Mouse (Mus musculus) left cerebral cortex, postnatal 36 days (tissue): ENCODE measurements around the gene Hist1h3e. TPM values are rescaled to one million over a fixed set of nuclear protein-coding genes. Genes with fewer than 3 reads are reported as not detected.
A peak's percentile ranks its signal among the peaks of the same experiment; 100 is the strongest.
"Not testable (repeated sequence)": the region's sequence is repeated elsewhere in the genome, so short reads cannot be mapped to it uniquely, and the experiment has no call there.

Experiments used
- DNase-seq, 2 experiments: peaks; one replicate each; pipeline ENCODE4 v3.0.0; 2021 to 2022; ENCODE audit warnings: low spot score in 2 of 2, mixed read lengths in 1 of 2
- intact Hi-C: fragments of 180-260 bp; cut with DNase I; formaldehyde crosslinking; loops from one replicate; pipeline ENCODE4 v1.15.1; 2025
- total RNA-seq, 2 experiments: library from RNA; stranded (reverse); gene quantifications; 2 replicates each; pipeline ENCODE4 v1.2.3; 2021

The Hist1h3e gene
- total RNA-seq, 2 experiments from 2014 or later = 46.6 to 51.6 TPM

DNA sequence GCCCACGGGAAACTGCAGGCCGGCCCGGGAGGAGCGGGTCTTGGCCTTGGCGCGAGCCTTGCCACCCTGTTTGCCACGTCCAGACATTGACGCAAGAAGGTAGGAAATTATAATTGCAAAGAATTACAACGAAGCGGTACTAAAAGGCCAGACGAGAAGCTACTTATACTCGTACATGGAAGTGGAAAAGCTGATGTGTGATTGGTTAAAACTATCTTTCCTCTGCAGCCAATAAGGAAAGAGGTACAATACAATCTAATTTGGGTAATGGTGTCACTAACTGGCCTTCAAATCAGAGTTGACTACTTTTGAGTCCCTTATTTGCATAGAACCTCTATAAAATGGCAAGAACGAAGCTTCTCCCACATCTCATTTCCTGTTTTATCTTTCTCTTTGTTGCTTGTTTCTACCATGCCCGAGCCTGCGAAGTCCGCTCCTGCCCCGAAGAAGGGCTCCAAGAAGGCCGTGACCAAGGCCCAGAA lies 8.9 kb upstream of the Hist1h3e start, which contains the start of the genes Hist1h2ae and Hist1h2bg:
Gene Hist1h2ae (minus strand): TSS at position 199 of the 482 bp plus-strand sequence.
Gene Hist1h2bg (plus strand): TSS at position 375 of the 482 bp plus-strand sequence.
- intact Hi-C loops = no loop called here
- peak; percentile 62 to 81 for DNase-seq

DNA sequence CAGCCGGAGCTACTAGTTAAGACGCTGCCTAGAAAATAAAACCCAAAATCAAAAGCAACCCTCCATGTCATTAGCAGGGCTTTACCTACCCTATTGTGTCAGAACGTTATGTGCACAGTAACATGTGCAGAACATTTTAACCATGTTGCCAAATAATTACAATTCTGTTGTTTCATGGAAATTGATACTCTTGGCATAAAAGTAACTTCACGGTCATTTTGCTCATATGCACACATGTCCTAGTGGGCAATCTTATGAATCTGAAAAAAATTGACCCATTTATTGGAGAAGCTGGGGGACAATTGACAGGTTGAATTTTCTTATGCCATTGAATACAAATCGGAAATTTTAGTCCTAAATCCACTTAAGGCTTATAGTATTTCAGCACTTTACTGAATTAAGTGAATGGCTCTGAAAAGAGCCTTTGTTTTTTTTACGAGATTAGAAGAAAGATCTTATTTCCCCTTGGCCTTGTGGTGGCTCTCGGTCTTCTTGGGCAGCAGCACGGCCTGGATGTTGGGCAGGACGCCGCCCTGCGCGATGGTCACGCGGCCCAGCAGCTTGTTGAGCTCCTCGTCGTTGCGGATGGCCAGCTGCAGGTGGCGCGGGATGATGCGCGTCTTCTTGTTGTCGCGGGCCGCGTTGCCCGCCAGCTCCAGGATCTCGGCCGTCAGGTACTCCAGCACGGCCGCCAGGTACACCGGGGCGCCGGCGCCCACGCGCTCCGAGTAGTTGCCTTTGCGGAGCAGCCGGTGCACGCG lies 8.3 kb upstream of the Hist1h3e start:
- peak in 1 of 2 experiments; percentile 82 for DNase-seq
- intact Hi-C loops = not testable (repeated sequence)

DNA sequence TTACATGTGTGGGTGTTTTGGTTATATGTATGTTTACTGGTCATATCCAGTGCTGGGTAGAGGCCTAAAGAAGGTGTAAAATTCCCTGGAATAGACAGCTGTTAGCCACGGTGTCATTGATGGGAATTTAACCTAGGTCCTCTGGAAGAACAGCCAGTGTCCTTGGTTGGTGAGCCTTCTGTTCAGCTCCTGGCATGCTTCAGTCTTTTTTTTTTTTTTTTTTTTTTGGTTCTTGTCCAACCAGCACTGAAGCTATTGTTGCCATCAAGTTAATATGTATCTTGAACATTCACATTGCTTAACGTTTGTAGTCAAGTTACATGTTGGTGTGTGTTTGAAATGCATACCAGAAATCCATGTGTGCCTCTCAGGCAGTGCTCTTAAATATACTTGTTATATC lies 2.3 kb upstream of the Hist1h3e start:
- intact Hi-C loops = no loop called here
- DNase-seq = no peak

DNA sequence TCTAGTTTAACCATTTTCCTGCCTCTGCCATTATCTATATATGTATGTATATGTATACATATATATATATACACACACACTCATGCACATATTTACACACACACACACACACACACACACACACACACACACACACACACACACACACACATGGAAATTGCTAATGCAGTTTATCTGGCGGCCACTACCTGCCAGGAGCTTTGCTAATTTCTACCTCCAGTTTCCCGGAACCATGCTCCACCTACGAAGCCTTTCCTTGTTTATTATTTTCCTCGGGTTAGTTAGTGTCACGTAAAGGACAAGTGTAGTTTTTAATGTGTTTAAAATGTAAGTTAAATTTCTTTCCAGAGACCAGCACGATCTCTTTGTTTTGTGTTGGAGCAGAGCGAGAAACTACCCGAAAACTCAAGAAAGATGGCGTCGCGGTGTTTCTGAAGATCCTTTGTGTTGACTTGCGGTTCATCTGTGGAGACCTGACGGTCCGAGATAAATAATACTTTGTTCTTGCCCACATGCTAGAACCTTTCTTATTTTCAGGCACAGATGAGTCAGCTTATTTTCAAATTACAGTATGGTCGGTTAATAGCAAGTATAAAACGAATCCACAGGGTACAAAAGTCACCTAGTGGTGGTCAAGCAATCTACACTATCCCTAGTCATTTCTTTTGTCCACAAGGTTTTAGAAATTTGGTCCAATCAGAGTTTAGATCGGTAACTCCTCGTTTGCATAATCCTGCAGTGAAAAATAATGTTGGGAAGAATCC lies 712 bp upstream of the Hist1h3e start:
- DNase-seq = peak in 1 of 2 experiments; percentile 43
- intact Hi-C loops = no loop called here

DNA sequence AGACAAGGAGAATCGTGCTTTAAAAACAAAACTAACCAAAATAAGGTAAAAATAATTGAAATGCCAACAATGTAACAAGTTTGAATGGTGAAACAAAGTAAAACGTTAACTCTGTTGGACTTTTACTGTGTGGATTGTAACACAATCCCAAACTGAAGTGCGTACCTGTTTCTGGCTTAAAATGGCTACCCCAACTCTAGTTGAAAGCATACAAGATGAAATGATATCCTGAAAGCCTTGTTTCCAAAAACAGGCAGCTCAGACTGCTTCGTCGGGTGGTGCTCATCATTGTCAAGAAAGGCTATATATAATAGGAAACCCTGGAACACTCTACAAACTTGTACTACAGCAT lies 662 bp downstream of the Hist1h3e start:
- DNase-seq, intact Hi-C loops: not testable (repeated sequence)

DNA sequence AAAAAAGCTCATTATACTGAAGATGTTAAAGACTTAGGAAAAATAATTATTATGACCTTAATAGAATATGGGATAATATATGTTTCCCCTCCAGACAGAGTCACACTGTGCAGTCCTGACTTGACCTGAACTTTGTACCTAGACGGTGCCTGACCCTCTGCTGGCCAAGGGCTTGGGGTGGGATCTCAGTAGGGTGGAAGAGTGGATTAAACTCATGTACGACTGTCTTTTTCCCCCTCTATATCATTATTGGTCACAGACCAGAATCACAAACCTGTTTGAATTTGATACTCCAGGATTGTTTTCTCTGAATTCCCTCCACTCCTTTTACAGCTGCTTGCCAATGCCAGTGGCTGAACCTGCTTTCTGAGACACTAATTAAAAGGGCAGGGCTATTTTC lies 1.5 kb downstream of the Hist1h3e start:
- DNase-seq, intact Hi-C loops: not testable (repeated sequence)

DNA sequence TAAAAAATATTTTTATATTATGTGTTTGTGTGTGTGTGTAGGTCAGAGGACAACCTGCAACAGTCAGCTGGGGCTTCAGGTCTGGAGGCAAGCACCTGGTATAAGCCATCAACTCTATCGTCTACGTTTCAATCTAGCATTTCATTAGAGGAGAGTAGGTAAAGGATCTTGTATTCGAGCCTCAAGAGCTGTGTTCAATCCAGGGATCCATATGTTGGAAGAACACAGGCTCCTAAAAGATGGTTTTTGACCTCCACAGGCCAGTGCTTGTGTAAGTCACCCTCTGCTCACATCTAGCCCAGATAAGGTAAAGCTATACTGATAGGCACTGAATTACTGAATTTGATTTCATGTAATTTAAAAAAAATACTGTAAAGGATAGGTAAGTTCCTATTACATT lies 5.3 kb downstream of the Hist1h3e start:
- DNase-seq = no peak
- intact Hi-C loops = no loop called here

DNA sequence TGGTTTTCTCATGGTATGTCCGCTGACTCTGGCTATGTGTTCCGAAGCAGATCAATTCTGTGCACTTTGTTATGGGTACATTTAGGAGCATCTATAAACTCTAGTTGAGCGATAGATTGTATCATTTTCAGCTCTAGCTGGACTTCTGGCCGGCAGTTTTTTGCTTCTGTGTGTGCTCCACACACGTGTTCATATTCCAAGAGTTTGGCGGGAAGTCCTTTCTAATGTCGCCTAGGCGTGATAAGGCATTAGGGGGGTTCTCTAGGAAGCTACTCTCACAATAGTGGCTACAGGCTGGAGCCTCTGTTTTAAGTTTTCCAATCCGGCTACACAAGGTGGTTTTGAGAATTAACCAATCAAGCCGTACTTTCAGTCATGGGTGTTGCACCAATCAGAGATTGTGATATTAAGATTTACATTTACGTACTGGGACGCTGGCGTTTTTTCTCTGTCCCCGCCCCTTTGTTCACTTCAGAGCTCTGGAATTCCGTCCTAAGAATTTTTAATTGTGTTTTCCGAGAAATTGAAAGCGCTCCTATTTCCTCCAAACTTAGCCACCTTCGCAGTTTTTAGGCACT lies 6.2 kb downstream of the Hist1h3e start:
- intact Hi-C loops = no loop called here

DNA sequence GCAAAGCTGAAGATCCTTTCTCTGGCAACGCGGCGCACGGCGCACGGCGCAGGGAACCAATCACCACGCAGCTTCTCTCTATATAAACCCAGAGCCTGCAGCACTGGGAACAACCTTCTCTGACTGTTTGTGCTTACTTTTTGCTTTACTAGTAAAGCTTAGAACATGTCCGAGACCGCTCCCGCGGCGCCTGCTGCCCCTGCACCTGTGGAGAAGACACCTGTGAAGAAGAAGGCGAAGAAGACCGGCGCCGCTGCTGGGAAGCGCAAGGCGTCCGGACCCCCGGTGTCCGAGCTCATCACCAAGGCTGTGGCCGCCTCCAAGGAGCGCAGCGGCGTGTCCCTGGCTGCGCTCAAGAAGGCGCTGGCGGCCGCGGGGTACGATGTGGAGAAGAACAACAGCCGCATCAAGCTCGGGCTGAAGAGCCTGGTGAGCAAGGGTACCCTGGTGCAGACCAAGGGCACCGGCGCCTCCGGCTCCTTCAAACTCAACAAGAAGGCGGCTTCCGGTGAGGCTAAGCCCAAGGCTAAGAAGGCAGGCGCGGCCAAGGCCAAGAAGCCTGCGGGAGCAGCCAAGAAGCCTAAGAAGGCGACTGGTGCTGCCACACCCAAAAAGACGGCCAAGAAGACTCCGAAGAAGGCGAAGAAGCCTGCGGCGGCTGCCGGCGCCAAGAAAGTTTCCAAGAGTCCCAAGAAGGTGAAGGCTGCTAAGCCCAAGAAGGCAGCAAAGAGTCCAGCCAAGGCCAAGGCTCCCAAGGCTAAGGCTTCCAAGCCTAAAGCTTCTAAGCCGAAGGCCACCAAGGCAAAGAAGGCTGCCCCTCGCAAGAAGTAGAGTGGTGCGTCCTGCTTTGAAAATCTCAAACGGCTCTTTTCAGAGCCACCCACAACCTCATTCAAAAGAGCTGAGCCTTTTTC lies 7.0 kb downstream of the Hist1h3e start:
- DNase-seq = peak; percentile 80 to 81
- intact Hi-C loops = no loop called here

More for the DNA sequence above, 6.2 kb downstream of the Hist1h3e start:
- DNase-seq = peak; percentile 69 to 70

DNA sequence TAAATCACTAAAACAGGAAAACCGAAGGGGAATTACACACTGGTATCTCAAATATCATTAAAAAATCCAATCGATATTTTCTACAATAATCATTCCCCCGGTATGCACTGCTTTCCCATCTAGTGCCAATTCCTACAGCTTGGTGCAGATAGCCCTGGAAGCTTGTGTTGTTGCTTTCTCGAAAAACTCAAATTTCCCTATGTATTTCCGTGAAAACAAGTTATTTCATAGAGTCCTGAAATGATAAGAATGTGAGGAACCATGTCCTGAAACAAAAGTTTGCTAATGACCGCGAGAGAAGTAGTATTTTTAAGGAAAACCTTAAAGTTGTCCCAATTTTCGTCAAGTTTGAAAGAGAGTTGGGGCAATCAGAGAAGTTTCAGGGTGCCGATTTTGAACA lies 7.8 kb downstream of the Hist1h3e start:
- no peak for DNase-seq
- intact Hi-C loops = no loop called here

DNA sequence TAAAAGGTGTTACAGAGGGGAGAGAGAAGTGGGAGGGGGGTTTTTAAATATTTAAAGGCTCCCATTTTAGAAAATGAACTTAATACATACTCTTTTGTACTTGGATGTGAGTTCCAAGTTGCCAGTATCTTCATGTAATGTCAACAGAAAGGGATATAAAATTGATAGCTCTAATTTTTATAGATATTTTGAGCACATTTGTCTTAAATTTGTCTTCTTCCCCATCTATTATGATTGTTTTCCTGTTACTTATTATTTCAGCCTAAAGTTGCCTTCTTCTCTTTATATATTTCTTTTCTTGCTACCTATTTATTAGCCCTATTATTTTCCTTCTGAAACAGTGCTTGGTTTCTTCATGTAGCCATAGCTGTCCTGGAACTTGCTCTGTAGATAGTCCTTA lies 9.2 kb downstream of the Hist1h3e start, which contains the start of gene Hist1h1d:
Gene Hist1h1d (plus strand): TSS at position 301 of the 400 bp plus-strand sequence.
- no peak for DNase-seq
- intact Hi-C loops = no loop called here

DNA sequence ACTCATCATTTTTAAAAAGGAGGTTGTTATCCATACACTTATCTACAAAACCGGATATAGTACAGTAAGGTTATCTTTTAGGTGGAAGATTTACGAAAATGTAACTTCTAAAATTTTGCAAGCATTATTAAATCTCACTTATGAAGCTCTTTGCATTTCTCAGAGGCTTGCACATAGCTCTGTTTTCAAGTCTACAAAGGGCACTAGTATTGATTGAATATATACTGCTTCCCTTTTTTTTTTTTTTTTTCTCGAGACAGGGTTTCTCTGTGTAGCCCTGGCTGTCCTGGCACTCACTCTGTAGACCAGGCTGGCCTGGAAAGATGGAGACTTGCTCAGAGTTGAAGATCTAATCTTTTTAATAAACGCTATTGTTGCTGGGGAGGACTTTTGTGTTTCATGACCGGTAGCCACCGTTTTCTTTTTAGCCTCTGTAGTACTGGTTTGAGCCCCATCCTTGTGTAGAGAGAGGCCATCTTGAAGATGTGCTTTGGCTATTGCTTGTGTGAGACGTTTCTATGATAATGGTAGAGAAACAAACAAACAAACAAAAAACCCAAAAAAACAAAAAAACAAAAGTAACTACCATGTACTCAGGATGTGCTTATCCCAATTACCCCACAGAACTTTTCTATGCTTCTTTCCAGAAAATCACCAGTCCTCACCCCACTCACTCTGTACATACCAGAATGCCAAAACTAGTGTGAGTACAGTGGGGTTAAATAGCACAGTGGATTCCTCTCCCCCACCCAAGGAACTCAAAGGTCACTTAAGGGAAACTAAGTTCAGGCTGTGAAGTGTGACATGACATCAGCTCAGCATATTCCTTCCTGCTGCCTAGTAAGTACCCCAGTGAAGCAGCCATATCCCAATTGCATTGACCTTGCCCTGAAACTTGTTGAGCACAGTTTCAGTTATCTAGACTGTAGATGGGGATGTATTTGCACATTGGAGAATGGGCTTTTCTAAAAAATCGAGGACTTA lies 9.9 kb downstream of the Hist1h3e start:
- no peak for DNase-seq

DNA sequence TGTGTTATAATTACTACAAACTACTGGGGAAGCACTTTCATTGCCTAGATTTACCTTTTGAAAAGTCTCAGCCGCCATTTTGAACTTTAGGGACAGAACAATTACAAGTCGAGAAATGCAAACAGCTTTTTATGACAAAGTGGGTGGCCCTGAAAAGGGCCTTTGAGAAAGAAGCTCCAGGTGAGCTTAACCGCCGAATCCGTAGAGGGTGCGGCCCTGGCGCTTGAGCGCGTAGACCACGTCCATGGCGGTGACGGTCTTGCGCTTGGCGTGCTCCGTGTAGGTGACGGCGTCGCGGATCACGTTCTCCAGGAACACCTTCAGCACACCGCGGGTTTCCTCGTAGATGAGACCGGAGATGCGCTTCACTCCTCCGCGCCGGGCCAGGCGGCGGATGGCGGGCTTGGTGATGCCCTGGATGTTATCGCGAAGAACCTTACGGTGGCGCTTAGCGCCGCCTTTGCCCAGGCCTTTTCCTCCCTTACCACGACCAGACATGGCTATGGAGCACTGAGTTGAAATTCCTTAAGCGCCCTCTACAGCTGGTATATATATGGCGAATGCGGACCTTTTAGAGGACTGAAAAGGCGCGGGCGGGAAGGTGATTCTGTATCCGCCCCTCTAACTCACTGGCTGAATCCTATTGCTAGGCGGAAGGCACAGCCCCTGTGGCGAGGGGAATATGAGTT lies 10.9 kb downstream of the Hist1h3e start, which contains the start of gene Hist1h4f:
Gene Hist1h4f (minus strand): TSS at position 503 of the 689 bp plus-strand sequence.
- peak; percentile 91 to 93 for DNase-seq
- intact Hi-C loops = not testable (repeated sequence)

More for the DNA sequence above, 9.9 kb downstream of the Hist1h3e start:
- intact Hi-C loops = no loop called here

DNA sequence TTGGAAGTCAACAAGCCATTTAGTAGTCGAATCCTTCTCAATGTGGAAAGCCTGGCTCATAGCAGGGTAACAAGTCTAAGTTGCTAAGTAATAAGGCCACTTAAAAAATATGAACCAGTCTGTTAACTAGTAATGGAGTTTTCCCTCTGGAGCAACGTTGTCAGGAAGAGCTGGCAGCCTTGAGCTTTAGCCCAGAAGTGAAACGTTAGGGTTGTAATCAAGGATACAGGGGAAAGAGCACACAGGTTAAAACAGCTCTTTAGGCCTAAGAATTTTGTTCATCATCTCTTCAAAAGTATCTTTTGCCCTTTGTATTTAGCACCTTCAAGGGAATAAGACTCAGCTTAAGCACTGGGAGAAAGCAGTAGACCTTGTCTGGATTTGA lies 11.4 kb downstream of the Hist1h3e start:
- intact Hi-C loops = no loop called here
- no peak for DNase-seq

DNA sequence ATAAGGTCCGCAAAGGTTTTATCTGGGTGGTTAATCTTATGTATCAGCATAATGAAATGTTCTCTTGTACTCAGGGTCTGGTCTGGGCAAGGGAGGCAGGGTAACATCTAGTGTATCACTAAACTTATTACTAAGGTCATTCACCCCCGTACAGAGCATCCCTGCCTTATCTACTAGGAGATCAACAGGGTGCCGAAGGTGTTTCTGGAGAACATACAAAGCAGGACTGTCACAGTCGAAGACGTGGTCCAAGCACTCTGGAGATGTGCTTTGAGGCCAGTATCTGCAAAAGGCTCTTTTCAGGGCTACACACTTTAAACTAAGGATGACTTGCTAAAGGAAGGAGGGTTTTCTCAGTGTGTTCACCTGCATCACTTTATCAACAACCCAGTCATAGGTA lies 15.5 kb downstream of the Hist1h3e start:
- no peak for DNase-seq
- intact Hi-C loops = no loop called here

DNA sequence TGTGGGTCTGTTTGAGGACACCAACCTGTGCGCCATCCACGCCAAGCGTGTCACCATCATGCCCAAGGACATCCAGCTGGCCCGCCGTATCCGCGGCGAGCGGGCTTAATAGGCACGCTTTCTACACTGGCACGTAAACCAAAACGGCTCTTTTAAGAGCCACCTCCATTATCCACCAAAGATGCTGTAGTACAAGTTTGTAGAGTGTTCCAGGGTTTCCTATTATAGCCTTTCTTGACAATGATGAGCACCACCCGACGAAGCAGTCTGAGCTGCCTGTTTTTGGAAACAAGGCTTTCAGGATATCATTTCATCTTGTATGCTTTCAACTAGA lies 17.4 kb downstream of the Hist1h3e start:
- intact Hi-C loops = not testable (repeated sequence)
- peak; percentile 27 to 28 for DNase-seq

DNA sequence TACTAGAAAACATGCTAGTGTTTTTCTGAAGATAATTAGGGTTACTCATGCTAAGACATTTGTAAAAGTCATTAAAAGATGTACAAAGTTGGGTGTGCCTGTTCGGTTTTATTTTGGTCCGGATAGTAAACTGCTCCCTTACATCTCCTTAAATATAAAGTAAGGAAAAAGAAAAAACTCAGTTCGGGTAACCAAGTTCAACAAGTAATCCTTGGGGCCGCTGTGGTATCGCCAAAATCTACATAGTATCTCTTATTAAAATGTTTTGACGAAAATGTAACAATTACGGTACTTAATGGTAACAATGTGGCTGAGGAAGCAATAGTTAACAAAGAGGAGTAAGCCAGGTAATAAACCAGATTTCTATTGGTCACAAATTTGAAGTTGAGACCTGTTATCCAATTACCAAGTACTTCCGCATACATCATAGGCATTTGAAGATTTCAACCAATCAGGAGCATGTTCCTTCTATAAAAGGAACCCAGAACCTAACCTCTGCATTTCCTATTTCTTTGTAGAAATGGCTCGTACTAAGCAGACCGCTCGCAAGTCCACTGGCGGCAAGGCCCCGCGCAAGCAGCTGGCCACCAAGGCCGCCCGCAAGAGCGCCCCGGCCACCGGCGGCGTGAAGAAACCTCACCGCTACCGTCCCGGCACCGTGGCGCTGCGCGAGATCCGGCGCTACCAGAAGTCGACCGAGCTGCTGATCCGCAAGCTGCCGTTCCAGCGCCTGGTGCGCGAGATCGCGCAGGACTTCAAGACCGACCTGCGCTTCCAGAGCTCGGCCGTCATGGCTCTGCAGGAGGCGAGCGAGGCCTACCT lies 18.0 kb downstream of the Hist1h3e start, which contains the start of gene Hist1h3f:
Gene Hist1h3f (plus strand): TSS at position 88 of the 822 bp plus-strand sequence.
- intact Hi-C loops = no loop called here
- peak; percentile 73 to 76 for DNase-seq
